Mouse (Mus musculus) testis, adult 2 months (tissue): ENCODE measurements around the gene Fam184b.

Source experiments
- CTCF ChIP-seq: fragments of 200-500 bp; IDR thresholded peaks from 2 replicates; pipeline ENCODE4 v1.5.1; 2012; ENCODE audit warnings: low read depth, mild to moderate bottlenecking, inconsistent platforms, low read length, moderate library complexity; ENCODE audit not compliant: control insufficient read depth, insufficient read depth, insufficient replicate concordance
- POLR2A ChIP-seq: fragments of 200-500 bp; IDR thresholded peaks from 2 replicates; pipeline ENCODE4 v1.6.1; 2012; ENCODE audit warnings: low read depth, mild to moderate bottlenecking, inconsistent platforms, low read length, moderate library complexity; ENCODE audit not compliant: control insufficient read depth

- TF ChIP-seq CTCF (no peak), POLR2A (no peak)
Measured at GRCm38 (mm10) chr5:45514599-45514998, 124.8 kb downstream of the Fam184b start.
